Mouse (Mus musculus) midbrain, postnatal 0 days (tissue): Measurements from ENCODE around the gene Map3k3. TPM values are rescaled to one million over a fixed set of nuclear protein-coding genes. Genes with fewer than 3 reads are reported as not detected.

Source experiments
- ATAC-seq: fragments of 200-750 bp; cut with Nextera tagmentation; 2 replicates; pipeline ENCODE4 v1.8.0; 2017; ENCODE audit warnings: moderate number of reproducible peaks, mild to moderate bottlenecking, moderate TSS enrichment, moderate library complexity; ENCODE audit not compliant: low FRiP score
- DNase-seq: peaks from one replicate; pipeline ENCODE4 v3.0.0-alpha.2; 2015; ENCODE audit warnings: low spot score
- H3K27ac ChIP-seq: fragments of 300-500 bp; sonication (generic); 2 replicates; pipeline ENCODE4 v1.5.1; 2014; ENCODE audit warnings: low read depth, mild to moderate bottlenecking, low read length, mixed read lengths
- H3K27me3 ChIP-seq: fragments of 300-500 bp; sonication (generic); 2 replicates; pipeline ENCODE4 v1.6.1; 2014; ENCODE audit warnings: low read length, control low read depth, mixed read lengths; ENCODE audit not compliant: insufficient read depth
- H3K36me3 ChIP-seq: fragments of 300-500 bp; sonication (generic); 2 replicates; pipeline ENCODE4 v1.6.1; 2014; ENCODE audit warnings: low read length, control low read depth, mixed read lengths; ENCODE audit not compliant: insufficient read depth
- H3K4me1 ChIP-seq: fragments of 300-500 bp; sonication (generic); 2 replicates; pipeline ENCODE4 v1.6.1; 2014; ENCODE audit warnings: mild to moderate bottlenecking, control low read depth, antibody characterized with exemption, low read length, mixed read lengths; ENCODE audit not compliant: insufficient read depth
- H3K4me2 ChIP-seq: fragments of 300-500 bp; sonication (generic); 2 replicates; pipeline ENCODE4 v1.6.1; 2014; ENCODE audit warnings: low read depth, mild to moderate bottlenecking, low read length, mixed read lengths; ENCODE audit not compliant: poor library complexity, severe bottlenecking
- H3K4me3 ChIP-seq: fragments of 300-500 bp; sonication (generic); 2 replicates; pipeline ENCODE4 v1.5.1; 2014; ENCODE audit warnings: low read depth, mild to moderate bottlenecking, low read length, moderate library complexity
- H3K9ac ChIP-seq: fragments of 300-500 bp; sonication (generic); replicated peaks from 2 replicates; pipeline ENCODE4 v1.6.1; 2014; ENCODE audit warnings: mild to moderate bottlenecking, low read length, moderate library complexity, mixed read lengths; ENCODE audit not compliant: poor library complexity, severe bottlenecking
- H3K9me3 ChIP-seq: fragments of 300-500 bp; sonication (generic); 2 replicates; pipeline ENCODE4 v1.6.1; 2016; ENCODE audit warnings: low read length, control low read depth
- CTCF ChIP-seq: IDR thresholded peaks from 2 replicates; pipeline ENCODE4 v1.5.1; 2016; ENCODE audit warnings: antibody characterized with exemption, mild to moderate bottlenecking
- WGBS: fragments of 180-500 bp; shearing (Covaris S2); extraction: QIAGEN DNeasy Blood & Tissue Kit; methylation state at CpG from one replicate; pipeline ENCODE4 v1.1.7; 2014; 5-methylcytosine and 5-hydroxymethylcytosine counted together
- polyA plus RNA-seq: library from polyadenylated mRNA; unstranded; fragments of >200 nt; fragmentation: Nextera tagmentation; extraction: Ambion mirVana; gene quantifications from 2 replicates; pipeline ENCODE4 v1.2.1, GENCODE M21; 2015
- total RNA-seq: library from RNA; depleted of rRNA; stranded (reverse); fragments of >200 nt; gene quantifications from 2 replicates; pipeline ENCODE4 v1.2.3, GENCODE M21; 2014; rRNA removed

Map3k3 gene
- total RNA-seq, result 26.0 and 26.4 TPM in 2 replicates
- polyA plus RNA-seq, result 7.8 and 9.2 TPM in 2 replicates

- Histone ChIP-seq H3K27ac (peak within 1 kb of the TSS; percentile 88), H3K27me3 (no peaks in the 10 kb centered on the region), H3K4me3 (peak within 1 kb of the TSS; percentile 99), H3K9me3 (no peaks in the 10 kb centered on the region), H3K9ac (peak within 1 kb of the TSS; percentile 85), H3K4me2 (peak within 1 kb of the TSS; percentile 81), H3K4me1 (peaks cover 7% of the 10 kb centered on the region), H3K36me3 (no peaks in the 10 kb centered on the region)
- 2% methylated on average over 61 of the region's 69 CpGs for WGBS
- peak; percentile 99 for ATAC-seq
- peak; percentile 77 for TF ChIP-seq CTCF
- peak; percentile 100 for DNase-seq
Measured at GRCm38 (mm10) chr11:106083708-106084701, at the start of gene Map3k3. TSS of gene Map3k3 (plus strand) at chr11:106084613.

- no peak overlapping the region for H3K4me3 ChIP-seq
- 86% methylated on average over 9 of the region's 9 CpGs for WGBS
Measured at GRCm38 (mm10) chr11:106034986-106035385, 49.4 kb upstream of the Map3k3 start.

DNA sequence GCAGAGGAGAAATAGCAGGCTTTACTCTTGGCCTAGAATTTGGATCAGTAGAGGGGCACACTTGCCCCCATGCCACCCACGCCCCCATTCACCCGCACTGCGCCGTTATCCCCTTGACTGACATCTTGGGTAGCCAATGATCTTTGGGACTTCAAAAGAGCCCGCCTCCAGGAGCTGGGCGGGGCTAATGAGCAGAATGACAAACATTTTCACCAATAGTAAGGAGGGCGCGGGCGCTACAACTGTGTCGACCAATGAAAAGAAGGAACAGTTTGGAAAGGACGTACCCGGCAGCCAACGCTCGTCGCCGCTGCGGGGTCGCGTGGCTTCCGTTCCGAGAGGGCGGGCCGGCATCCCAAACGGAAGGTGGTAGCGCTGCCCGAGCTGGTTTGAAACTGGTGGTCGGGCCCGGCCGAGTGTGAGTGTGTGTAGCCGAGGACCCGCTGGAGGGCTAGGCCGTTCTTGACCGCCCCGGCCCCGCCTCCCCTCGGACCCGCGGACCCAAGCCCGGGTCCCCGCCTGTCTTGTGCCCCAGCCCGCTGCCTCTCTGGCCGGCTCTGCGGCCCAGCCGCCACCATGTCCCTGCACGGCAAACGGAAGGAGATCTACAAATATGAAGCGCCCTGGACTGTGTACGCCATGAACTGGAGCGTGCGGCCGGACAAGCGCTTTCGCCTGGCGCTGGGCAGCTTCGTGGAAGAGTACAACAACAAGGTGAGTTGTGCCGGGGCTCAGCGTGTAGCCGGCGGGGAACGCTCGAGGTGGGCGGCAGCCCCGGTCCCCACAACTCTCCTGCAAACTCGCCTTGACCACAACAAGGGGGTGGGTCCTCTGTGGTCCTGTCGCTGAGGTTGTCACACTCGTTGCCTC lies 47.6 kb upstream of the Map3k3 start, which contains the start of gene Dcaf7:
Gene Dcaf7 (plus strand): TSS at position 325 of the 870 bp plus-strand sequence.
- Histone ChIP-seq H3K27ac (peak within 1 kb of the TSS; percentile 98), H3K36me3 (no peaks in the 10 kb centered on the region), H3K4me1 (peaks cover 13% of the 10 kb centered on the region; the same call in 1 of the 2 replicates), H3K4me2 (peak within 1 kb of the TSS; percentile 51), H3K9ac (peak within 1 kb of the TSS; percentile 87), H3K4me3 (peak within 1 kb of the TSS; percentile 79), H3K9me3 (no peaks in the 10 kb centered on the region), H3K27me3 (no peaks in the 10 kb centered on the region)
- DNase-seq (peak; percentile 99), ATAC-seq (peak; percentile 96)
- under 1% methylated on average over 63 of the region's 66 CpGs for WGBS
- peak; percentile 2; the same call in 1 of the 2 replicates for TF ChIP-seq CTCF

More at GRCm38 (mm10) chr11:106034986-106035385, 49.4 kb upstream of the Map3k3 start:
- Histone ChIP-seq H3K9me3 (no peaks in the 10 kb centered on the region), H3K36me3 (no peaks in the 10 kb centered on the region), H3K4me1 (peaks cover 13% of the 10 kb centered on the region; the same call in 1 of the 2 replicates), H3K9ac (no peak overlapping the region), H3K27ac (no peak overlapping the region), H3K4me2 (no peak overlapping the region), H3K27me3 (no peaks in the 10 kb centered on the region)
- TF ChIP-seq CTCF, result no peak
- ATAC-seq (no peak), DNase-seq (no peak)

- Histone ChIP-seq H3K4me1 (peaks cover 13% of the 10 kb centered on the region; the same call in 1 of the 2 replicates), H3K27me3 (no peaks in the 10 kb centered on the region), H3K27ac (peak overlapping the region; percentile 98), H3K4me2 (peak overlapping the region; percentile 50), H3K9me3 (no peaks in the 10 kb centered on the region), H3K36me3 (no peaks in the 10 kb centered on the region), H3K9ac (peak overlapping the region; percentile 87), H3K4me3 (peak overlapping the region; percentile 79)
- ATAC-seq (peak; percentile 88), DNase-seq (peak; percentile 96)
- WGBS, result 0% methylated on average over 13 of the region's 13 CpGs
- TF ChIP-seq CTCF, result peak; percentile 49
Measured at GRCm38 (mm10) chr11:106037418-106037751, 47.0 kb upstream of the Map3k3 start.

DNA sequence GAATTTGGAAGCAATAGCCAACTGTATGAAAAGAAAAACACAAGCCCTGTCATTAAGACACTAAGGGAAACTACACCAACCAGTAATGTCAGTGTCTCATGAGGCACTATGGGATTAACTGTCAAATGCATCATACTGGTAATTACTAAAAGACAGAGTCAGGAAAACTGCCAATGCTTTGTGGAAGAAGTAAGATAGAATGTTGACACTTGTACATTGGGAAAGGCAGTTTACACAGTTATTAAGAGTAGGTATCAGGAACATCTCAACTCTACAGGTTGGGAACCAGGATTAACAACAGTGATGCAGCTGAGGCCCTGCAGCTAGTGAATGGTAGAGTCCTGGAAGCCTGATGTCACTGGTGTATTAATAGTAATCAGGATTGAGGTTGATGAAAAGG lies 40.1 kb upstream of the Map3k3 start:
- peaks cover 15% of the 10 kb centered on the region for H3K36me3 ChIP-seq
- no peak overlapping the region for H3K4me2 ChIP-seq
- no peaks in the 10 kb centered on the region for H3K27me3 ChIP-seq
- peaks cover 3% of the 10 kb centered on the region; the same call in 1 of the 2 replicates for H3K4me1 ChIP-seq
- no peak overlapping the region for H3K9ac ChIP-seq
- no peak for TF ChIP-seq CTCF
- DNase-seq (no peak), ATAC-seq (no peak)
- H3K27ac ChIP-seq, result no peak overlapping the region
- no peaks in the 10 kb centered on the region for H3K9me3 ChIP-seq
- no peak overlapping the region for H3K4me3 ChIP-seq
